14 mouse cellular contexts compared by ENCODE assay signal in the genomic region with DNA sequence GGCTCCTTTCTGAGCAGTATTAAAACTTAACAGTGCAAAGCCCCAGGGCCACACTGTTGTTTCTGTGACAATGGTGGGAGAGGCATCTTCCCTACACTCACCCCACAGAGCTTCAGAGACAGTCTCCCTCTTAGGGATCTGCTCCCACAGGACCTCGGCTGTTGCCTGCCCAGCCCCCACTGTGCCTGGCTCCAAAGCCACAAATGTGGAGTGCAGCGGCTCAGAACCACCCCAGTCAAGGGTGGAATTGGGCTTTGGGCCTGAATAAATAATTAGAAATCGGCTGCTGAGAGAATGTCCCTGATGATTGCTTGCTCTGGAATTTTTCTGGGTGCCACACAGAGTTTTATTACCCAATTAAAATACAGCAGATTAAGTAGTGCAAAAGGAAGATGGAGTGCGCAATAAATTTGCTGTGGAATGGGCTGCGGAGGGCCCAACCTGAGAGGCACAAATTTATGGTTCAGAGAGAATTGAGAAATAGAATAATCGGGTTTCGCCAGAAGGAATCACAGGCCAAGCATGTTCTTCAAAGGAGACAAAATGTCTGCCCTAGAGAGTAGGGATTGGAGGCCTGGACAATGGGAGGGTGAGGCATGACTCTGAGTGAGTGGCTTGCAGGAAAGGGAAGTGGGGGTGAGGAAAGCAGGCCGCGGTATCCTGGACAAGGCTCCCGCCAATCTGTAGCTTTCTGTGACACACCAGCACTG. TPM values are rescaled to one million over a fixed set of nuclear protein-coding genes. Genes with fewer than 3 reads are reported as not detected.
A peak's percentile ranks its signal among the peaks of the same experiment; 100 is the strongest.
DNase-seq lines count a peak whose midpoint lies in the region; ATAC-seq and TF ChIP-seq lines count a peak whose summit lies in the region.
"Had no signal": no experiment of that assay in that cellular context is flagged by ENCODE, and none has a peak within 500 bp of the region (broad histone marks: within the 10 kb centered on the region; RNA-seq: fewer than 3 reads in every experiment).

No protein-coding gene starts in this region.

- no peak overlapping the region for H3ac ChIP-seq in myocyte (ENCODE audit: control insufficient read depth, insufficient read length)

- H3K4me3 ChIP-seq in embryonic fibroblast, embryonic 13.5 days (ENCODE audit: insufficient read depth, low read length) = no peak overlapping the region
- H3K4me3 ChIP-seq in myocyte = no peak overlapping the region
- H3K4me3 ChIP-seq: heart, embryonic 12.5 days had no signal

- peak; percentile 26 for DNase-seq in lung, postnatal 25 days (ENCODE audit: low spot score)
- DNase-seq in lung, postnatal 14 days = no peak
- peak; percentile 79 for DNase-seq in kidney, postnatal 10 days
- no peak for DNase-seq in layer of hippocampus, adult 9-11 months
- no peak for DNase-seq in frontal cortex, adult 2 months (ENCODE audit: extremely low spot score in 1 of 2, low spot score in 1 of 2)
- DNase-seq: layer of hippocampus, postnatal 36 days; retina, postnatal 1 day; thymus, postnatal 14 days had no signal

- TF ChIP-seq POLR2A in embryonic fibroblast, embryonic 13.5 days (IDR thresholded peaks at IDR 0.05; ENCODE audit: low read depth, low read length) = no peak
- TF ChIP-seq POLR2A in myocyte (IDR thresholded peaks at IDR 0.05; ENCODE audit: insufficient read length, low read depth) = no peak

- H3K36me3 ChIP-seq in myocyte (ENCODE audit: control insufficient read depth, insufficient read depth) = no peaks in the 10 kb centered on the region
- H3K36me3 ChIP-seq: heart, embryonic 12.5 days had no signal

- H3K79me2 ChIP-seq in myocyte (ENCODE audit: control insufficient read depth, insufficient read depth) = no peaks in the 10 kb centered on the region

- TF ChIP-seq CTCF in embryonic fibroblast, embryonic 13.5 days (IDR thresholded peaks at IDR 0.05; ENCODE audit: borderline replicate concordance, insufficient read depth, low read length) = no peak

- no peaks in the 10 kb centered on the region for H3K27me3 ChIP-seq in myocyte (ENCODE audit: control insufficient read depth, insufficient read depth, insufficient read length)
- H3K27me3 ChIP-seq: heart, embryonic 12.5 days had no signal

- ATAC-seq in megakaryocyte progenitor cell, adult 5-6 weeks (replicated peaks; ENCODE audit: poor library complexity) = no peak
- ATAC-seq: hindbrain, postnatal 0 days; midbrain, embryonic 16.5 days had no signal

- peak overlapping the region; percentile 59 for H3K27ac ChIP-seq in embryonic fibroblast, embryonic 13.5 days (ENCODE audit: insufficient read depth, low read length)
- H3K27ac ChIP-seq: hindbrain, postnatal 0 days had no signal

- H3K4me1 ChIP-seq in embryonic fibroblast, embryonic 13.5 days (ENCODE audit: control insufficient read depth, insufficient read depth, low read length) = peaks cover 2% of the 10 kb centered on the region; the same call in 1 of the 2 replicates
- H3K4me1 ChIP-seq: heart, embryonic 12.5 days had no signal

- H3K4me2 ChIP-seq in myocyte (ENCODE audit: low read depth) = no peak overlapping the region
- H3K4me2 ChIP-seq: heart, embryonic 12.5 days had no signal

TF ChIP-seq in myocyte, 11 proteins besides CTCF, POLR2A, EP300 and RAD21:
- TF ChIP-seq CEBPB (IDR thresholded peaks at IDR 0.05; ENCODE audit: insufficient read depth, poor library complexity, severe bottlenecking) (0 out of 2 replicates have a peak, but pooled peaks have one; percentile 2), MYOD1 (IDR thresholded peaks at IDR 0.05; ENCODE audit: control insufficient read depth in 1 of 3, insufficient read length in 2 of 3, low read depth in 2 of 3) (no peak)

RNA-seq across cellular contexts. Expression of gene Cd24a, which starts 56.4 kb away (rescaled TPM):
- 63.0 and 85.7 TPM in 2 replicates for polyA plus RNA-seq in embryonic fibroblast, embryonic 13.5 days (2011; ENCODE audit: insufficient read length, low read depth, missing spikeins)
- polyA plus RNA-seq in myocyte (2012; fragmentation: generic; extraction: Trizol) = 31.2 TPM
- 42.8 and 43.2 TPM in 2 replicates for polyA plus RNA-seq in frontal cortex, adult 2 months (2012; rRNA removed)
- total RNA-seq in megakaryocyte progenitor cell, adult 5-6 weeks (2015) = 540 and 612 TPM in 2 replicates
- total RNA-seq in megakaryocyte progenitor cell, adult 5-6 weeks (2017) = 427 and 442 TPM in 2 replicates

Comparison
In these comparisons a context has a peak if more than half of its experiments do, and no peak if none do; other contexts are left out.
1. DNase-seq: peak in lung, postnatal 25 days (single experiment) and kidney, postnatal 10 days (single experiment); none in lung, postnatal 14 days (single experiment), layer of hippocampus, adult 9-11 months (single experiment) and frontal cortex, adult 2 months (0 of 2).